Mouse (Mus musculus): ENCODE data around the gene Gdap1l1. TPM values are rescaled to one million over a fixed set of nuclear protein-coding genes. Genes with fewer than 3 reads are reported as not detected.
A peak's percentile ranks its signal among the peaks of the same experiment; 100 is the strongest.
"Not testable (repeated sequence)": the region's sequence is repeated elsewhere in the genome, so short reads cannot be mapped to it uniquely, and the experiment has no call there.

Gdap1l1 gene
- polyA plus RNA-seq, 1 experiment from 2014 or later = 1.1 TPM

GRCm38 (mm10) chr2:163398770-163399169 is 39.5 kb upstream of the Gdap1l1 start:
- ATAC-seq (ENCODE audit: insufficient read depth) (no peak), DNase-seq (no peak)
- Histone ChIP-seq H3K9ac (no peak overlapping the region), H3K27me3 (ENCODE audit: insufficient read depth, low read length) (no peaks in the 10 kb centered on the region), H3K4me3 (ENCODE audit: low read depth, low read length) (no peak overlapping the region), H3K36me3 (ENCODE audit: insufficient read depth) (no peaks in the 10 kb centered on the region), H3K4me2 (peak overlapping the region; percentile 56), H3K4me1 (ENCODE audit: insufficient read depth) (no peaks in the 10 kb centered on the region; the same call in 1 of the 2 replicates), H3K9me3 (ENCODE audit: low read depth, low read length) (no peaks in the 10 kb centered on the region), H3K27ac (ENCODE audit: low read depth) (peak overlapping the region; percentile 85)
- no peak for TF ChIP-seq CTCF (IDR thresholded peaks at IDR 0.05; ENCODE audit: low read depth)
- 72% methylated on average over 4 of the region's 4 CpGs for WGBS

- H3K27ac ChIP-seq (ENCODE audit: low read depth) = no peak overlapping the region
- H3K9ac ChIP-seq = no peak overlapping the region
- H3K4me2 ChIP-seq = no peak overlapping the region
- DNase-seq (no peak), ATAC-seq (ENCODE audit: insufficient read depth) (no peak)
- WGBS = 62% methylated on average over 8 of the region's 8 CpGs
- H3K4me3 ChIP-seq (ENCODE audit: low read depth, low read length) = no peak overlapping the region
- TF ChIP-seq CTCF (IDR thresholded peaks at IDR 0.05; ENCODE audit: low read depth) = no peak
- H3K9me3 ChIP-seq (ENCODE audit: low read depth, low read length) = no peaks in the 10 kb centered on the region
- no peaks in the 10 kb centered on the region for H3K27me3 ChIP-seq (ENCODE audit: insufficient read depth, low read length)
- H3K36me3 ChIP-seq (ENCODE audit: insufficient read depth) = 0 out of 2 replicates have a peak, but pooled peaks cover 2% of the 10 kb centered on the region
- no peaks in the 10 kb centered on the region; the same call in 1 of the 2 replicates for H3K4me1 ChIP-seq (ENCODE audit: insufficient read depth)
Measured at GRCm38 (mm10) chr2:163399222-163399621, 39.1 kb upstream of the Gdap1l1 start.

GRCm38 (mm10) chr2:163401221-163401620 is 37.1 kb upstream of the Gdap1l1 start:
- no peaks in the 10 kb centered on the region for H3K27me3 ChIP-seq (ENCODE audit: insufficient read depth, low read length)
- H3K9me3 ChIP-seq (ENCODE audit: low read depth, low read length) = no peaks in the 10 kb centered on the region
- H3K4me1 ChIP-seq (ENCODE audit: insufficient read depth) = no peaks in the 10 kb centered on the region; the same call in 1 of the 2 replicates
- 6% methylated on average over 8 of the region's 8 CpGs for whole genome bisulfite sequencing
- TF ChIP-seq CTCF (IDR thresholded peaks at IDR 0.05; ENCODE audit: low read depth) = peak; percentile 99
- H3K4me2 ChIP-seq = no peak overlapping the region
- peak; percentile 97 for DNase-seq
- H3K27ac ChIP-seq (ENCODE audit: low read depth) = no peak overlapping the region
- peaks cover 9% of the 10 kb centered on the region; the same call in 1 of the 2 replicates for H3K36me3 ChIP-seq (ENCODE audit: insufficient read depth)
- ATAC-seq (ENCODE audit: insufficient read depth) = peak; percentile 21; the same call in 1 of the 2 replicates
- no peak overlapping the region for H3K9ac ChIP-seq
- H3K4me3 ChIP-seq (ENCODE audit: low read depth, low read length) = no peak overlapping the region

GRCm38 (mm10) chr2:163404037-163404815 is 34.0 kb upstream of the Gdap1l1 start:
- ATAC-seq (ENCODE audit: insufficient read depth) (no peak), DNase-seq (peak; percentile 40)
- Histone ChIP-seq H3K4me1 (ENCODE audit: insufficient read depth) (no peaks in the 10 kb centered on the region), H3K4me2 (no peak overlapping the region), H3K36me3 (ENCODE audit: insufficient read depth) (peaks cover 32% of the 10 kb centered on the region), H3K9me3 (ENCODE audit: low read depth, low read length) (no peaks in the 10 kb centered on the region), H3K4me3 (ENCODE audit: low read depth, low read length) (no peak overlapping the region), H3K27ac (ENCODE audit: low read depth) (no peak overlapping the region; the same call in 1 of the 2 replicates), H3K9ac (no peak overlapping the region), H3K27me3 (ENCODE audit: insufficient read depth, low read length) (no peaks in the 10 kb centered on the region)
- WGBS = 50% methylated on average over 8 of the region's 8 CpGs
- no peak for TF ChIP-seq CTCF (IDR thresholded peaks at IDR 0.05; ENCODE audit: low read depth)

- peaks cover 80% of the 10 kb centered on the region for H3K36me3 ChIP-seq (ENCODE audit: insufficient read depth)
- ATAC-seq (ENCODE audit: insufficient read depth) = no peak
- WGBS = 91% methylated on average over 3 of the region's 3 CpGs
Measured at GRCm38 (mm10) chr2:163410211-163410610, 28.1 kb upstream of the Gdap1l1 start.

GRCm38 (mm10) chr2:163411344-163411743 is 26.9 kb upstream of the Gdap1l1 start:
- H3K36me3 ChIP-seq (ENCODE audit: insufficient read depth) = peaks cover 76% of the 10 kb centered on the region
- not testable (repeated sequence) for ATAC-seq (ENCODE audit: insufficient read depth); H3K27me3 ChIP-seq (ENCODE audit: insufficient read depth, low read length)

More at GRCm38 (mm10) chr2:163410211-163410610, 28.1 kb upstream of the Gdap1l1 start:
- no peaks in the 10 kb centered on the region for H3K4me1 ChIP-seq (ENCODE audit: insufficient read depth)
- no peak overlapping the region for H3K9ac ChIP-seq
- no peaks in the 10 kb centered on the region for H3K27me3 ChIP-seq (ENCODE audit: insufficient read depth, low read length)
- no peak overlapping the region for H3K27ac ChIP-seq (ENCODE audit: low read depth)
- H3K9me3 ChIP-seq (ENCODE audit: low read depth, low read length) = no peaks in the 10 kb centered on the region
- TF ChIP-seq CTCF (IDR thresholded peaks at IDR 0.05; ENCODE audit: low read depth) = no peak
- H3K4me2 ChIP-seq = no peak overlapping the region
- no peak for DNase-seq
- no peak overlapping the region for H3K4me3 ChIP-seq (ENCODE audit: low read depth, low read length)

GRCm38 (mm10) chr2:163411840-163412239 is 26.4 kb upstream of the Gdap1l1 start:
- no peak for TF ChIP-seq CTCF (IDR thresholded peaks at IDR 0.05; ENCODE audit: low read depth)
- no peak for ATAC-seq (ENCODE audit: insufficient read depth)

More at GRCm38 (mm10) chr2:163411344-163411743, 26.9 kb upstream of the Gdap1l1 start:
- H3K9ac ChIP-seq; H3K4me1 ChIP-seq (ENCODE audit: insufficient read depth); H3K27ac ChIP-seq (ENCODE audit: low read depth); H3K9me3 ChIP-seq (ENCODE audit: low read depth, low read length); H3K4me3 ChIP-seq (ENCODE audit: low read depth, low read length); H3K4me2 ChIP-seq; DNase-seq: not testable (repeated sequence)
- 89% methylated on average over 3 of the region's 3 CpGs for WGBS

More at GRCm38 (mm10) chr2:163411840-163412239, 26.4 kb upstream of the Gdap1l1 start:
- Histone ChIP-seq H3K9ac (no peak overlapping the region), H3K27me3 (ENCODE audit: insufficient read depth, low read length) (no peaks in the 10 kb centered on the region), H3K4me1 (ENCODE audit: insufficient read depth) (no peaks in the 10 kb centered on the region), H3K27ac (ENCODE audit: low read depth) (no peak overlapping the region), H3K4me2 (no peak overlapping the region), H3K9me3 (ENCODE audit: low read depth, low read length) (no peaks in the 10 kb centered on the region), H3K4me3 (ENCODE audit: low read depth, low read length) (no peak overlapping the region), H3K36me3 (ENCODE audit: insufficient read depth) (peaks cover 76% of the 10 kb centered on the region)
- WGBS = 90% methylated on average over 4 of the region's 4 CpGs
- DNase-seq = no peak
